Mouse (Mus musculus) forebrain, postnatal 0 days (tissue): ENCODE results near the gene Cinp. TPM values are rescaled to one million over a fixed set of nuclear protein-coding genes. Genes with fewer than 3 reads are reported as not detected.
A peak's percentile ranks its signal among the peaks of the same experiment; 100 is the strongest.

Experiments used
- ATAC-seq: fragments of 200-750 bp; cut with Nextera tagmentation; 2 replicates; pipeline ENCODE4 v1.8.0; 2017; ENCODE audit warnings: mild to moderate bottlenecking, moderate library complexity
- DNase-seq: peaks from one replicate; pipeline ENCODE4 v3.0.0-alpha.2; 2015
- H3K27ac ChIP-seq: fragments of 300-500 bp; sonication (generic); 2 replicates; pipeline ENCODE4 v1.5.1; 2014; ENCODE audit warnings: low read depth, mild to moderate bottlenecking, antibody characterized with exemption, low read length, moderate library complexity, mixed read lengths
- H3K27me3 ChIP-seq: fragments of 300-500 bp; sonication (generic); 2 replicates; pipeline ENCODE4 v1.6.1; 2014; ENCODE audit warnings: mild to moderate bottlenecking, low read length, mixed read lengths; ENCODE audit not compliant: insufficient read depth
- H3K36me3 ChIP-seq: fragments of 300-500 bp; sonication (generic); 2 replicates; pipeline ENCODE4 v1.6.1; 2014; ENCODE audit warnings: mild to moderate bottlenecking, moderate library complexity; ENCODE audit not compliant: insufficient read depth
- H3K4me1 ChIP-seq: fragments of 300-500 bp; sonication (generic); 2 replicates; pipeline ENCODE4 v1.6.1; 2014; ENCODE audit warnings: antibody characterized with exemption; ENCODE audit not compliant: insufficient read depth
- H3K4me2 ChIP-seq: fragments of 300-500 bp; sonication (generic); 2 replicates; pipeline ENCODE4 v1.6.1; 2014; ENCODE audit warnings: low read depth, mild to moderate bottlenecking, moderate library complexity
- H3K4me3 ChIP-seq: fragments of 300-500 bp; sonication (generic); 2 replicates; pipeline ENCODE4 v1.5.1; 2014; ENCODE audit warnings: low read depth, low read length, mixed read lengths
- H3K9ac ChIP-seq: fragments of 300-500 bp; sonication (generic); 2 replicates; pipeline ENCODE4 v1.6.1; 2014; ENCODE audit warnings: mild to moderate bottlenecking
- H3K9me3 ChIP-seq: fragments of 300-500 bp; sonication (generic); 2 replicates; pipeline ENCODE4 v1.6.1; 2016; ENCODE audit warnings: low read length
- CTCF ChIP-seq: sonication (generic); IDR thresholded peaks from 2 replicates; pipeline ENCODE4 v1.5.1; 2016; ENCODE audit warnings: antibody characterized with exemption, control low read depth, low read depth
- WGBS: fragments of 180-500 bp; shearing (Covaris S2); extraction: QIAGEN DNeasy Blood & Tissue Kit; methylation state at CpG from one replicate; pipeline ENCODE4 v1.1.7; 2014; 5-methylcytosine and 5-hydroxymethylcytosine counted together
- polyA plus RNA-seq: library from polyadenylated mRNA; unstranded; fragments of >200 nt; fragmentation: Nextera tagmentation; extraction: Ambion mirVana; gene quantifications from 2 replicates; pipeline ENCODE4 v1.2.1, GENCODE M21; 2015
- total RNA-seq: library from RNA; depleted of rRNA; stranded (reverse); fragments of >200 nt; gene quantifications from 2 replicates; pipeline ENCODE4 v1.2.3, GENCODE M21; 2014; rRNA removed

The Cinp gene
- total RNA-seq (93.6 and 116 TPM in 2 replicates), polyA plus RNA-seq (82.2 and 92.3 TPM in 2 replicates)

GRCm38 (mm10) chr12:110889036-110890020 lies at the start of gene Cinp, which contains the start of gene Tecpr2:
Gene Cinp (minus strand): TSS chr12:110889145.
Gene Tecpr2 (plus strand): TSS chr12:110889264.
- WGBS, result under 1% methylated on average over 67 of the region's 74 CpGs
- Histone ChIP-seq H3K36me3 (0 out of 2 replicates have a peak, but pooled peaks cover 3% of the 10 kb centered on the region), H3K9me3 (no peaks in the 10 kb centered on the region), H3K27ac (peak within 1 kb of the TSS; percentile 93), H3K4me2 (peak within 1 kb of the TSS; percentile 95), H3K4me3 (peak within 1 kb of the TSS; percentile 86), H3K4me1 (peaks cover 7% of the 10 kb centered on the region; the same call in 1 of the 2 replicates), H3K9ac (peak within 1 kb of the TSS; percentile 90), H3K27me3 (no peaks in the 10 kb centered on the region)
- ATAC-seq (peak; percentile 100), DNase-seq (peak; percentile 98)
- no peak for TF ChIP-seq CTCF

GRCm38 (mm10) chr12:110937496-110937895 lies 48.6 kb upstream of the Cinp start:
- WGBS, result 85% methylated on average over 5 of the region's 5 CpGs

GRCm38 (mm10) chr12:110935983-110936620 lies 47.2 kb upstream of the Cinp start:
- ATAC-seq, result peak; percentile 97
- H3K9me3 ChIP-seq, result no peaks in the 10 kb centered on the region
- H3K4me1 ChIP-seq, result no peaks in the 10 kb centered on the region
- H3K27ac ChIP-seq, result no peak overlapping the region
- no peaks in the 10 kb centered on the region for H3K27me3 ChIP-seq
- peak; percentile 83 for DNase-seq
- no peak overlapping the region for H3K9ac ChIP-seq
- peak; percentile 88 for TF ChIP-seq CTCF
- no peak overlapping the region for H3K4me3 ChIP-seq
- 53% methylated on average over 9 of the region's 9 CpGs for WGBS
- H3K36me3 ChIP-seq, result peaks cover 53% of the 10 kb centered on the region
- H3K4me2 ChIP-seq, result no peak overlapping the region

More at GRCm38 (mm10) chr12:110937496-110937895, 48.6 kb upstream of the Cinp start:
- ATAC-seq (no peak), DNase-seq (no peak)
- Histone ChIP-seq H3K27me3 (no peaks in the 10 kb centered on the region), H3K9ac (no peak overlapping the region), H3K9me3 (no peaks in the 10 kb centered on the region), H3K27ac (no peak overlapping the region), H3K4me1 (no peaks in the 10 kb centered on the region), H3K4me2 (no peak overlapping the region), H3K4me3 (no peak overlapping the region), H3K36me3 (peaks cover 49% of the 10 kb centered on the region)
- TF ChIP-seq CTCF, result no peak

- Histone ChIP-seq H3K9me3 (no peaks in the 10 kb centered on the region), H3K4me1 (no peaks in the 10 kb centered on the region), H3K4me3 (no peak overlapping the region), H3K27ac (no peak overlapping the region), H3K4me2 (no peak overlapping the region), H3K9ac (no peak overlapping the region), H3K27me3 (no peaks in the 10 kb centered on the region), H3K36me3 (peaks cover 51% of the 10 kb centered on the region)
- ATAC-seq, result no peak
- DNase-seq, result no peak
- WGBS, result 83% methylated on average over 5 of the region's 5 CpGs
- no peak for TF ChIP-seq CTCF
These were observed 43.9 kb upstream of the Cinp start for GRCm38 (mm10) chr12:110932820-110933219.

- no peak for ATAC-seq
- 84% methylated on average over 5 of the region's 5 CpGs for WGBS
- Histone ChIP-seq H3K27ac (no peak overlapping the region), H3K27me3 (no peaks in the 10 kb centered on the region), H3K9me3 (no peaks in the 10 kb centered on the region), H3K4me1 (no peaks in the 10 kb centered on the region), H3K4me2 (no peak overlapping the region), H3K36me3 (peaks cover 34% of the 10 kb centered on the region), H3K4me3 (no peak overlapping the region), H3K9ac (no peak overlapping the region)
- no peak for DNase-seq
- TF ChIP-seq CTCF, result no peak
These were observed 32.6 kb upstream of the Cinp start for GRCm38 (mm10) chr12:110921572-110921971.

- Histone ChIP-seq H3K27me3 (no peaks in the 10 kb centered on the region), H3K36me3 (peaks cover 44% of the 10 kb centered on the region), H3K9me3 (no peaks in the 10 kb centered on the region), H3K4me1 (no peaks in the 10 kb centered on the region), H3K4me2 (no peak overlapping the region), H3K27ac (no peak overlapping the region), H3K4me3 (no peak overlapping the region), H3K9ac (no peak overlapping the region)
- 96% methylated on average over 4 of the region's 4 CpGs for WGBS
- no peak for TF ChIP-seq CTCF
- ATAC-seq (no peak), DNase-seq (no peak)
These were observed 31.3 kb upstream of the Cinp start for GRCm38 (mm10) chr12:110920254-110920653.
